Mouse (Mus musculus) lung, postnatal 0 days (tissue): ENCODE data around the gene Obp2b.

Source experiments
- CTCF ChIP-seq: IDR thresholded peaks from 2 replicates; pipeline ENCODE4 v1.5.1; 2016; ENCODE audit warnings: antibody characterized with exemption, mild to moderate bottlenecking
- EP300 ChIP-seq: IDR thresholded peaks from 2 replicates; pipeline ENCODE4 v1.6.1; 2016; ENCODE audit warnings: antibody characterized with exemption, mild to moderate bottlenecking, control low read depth

GRCm38 (mm10) chr2:25785573-25786322 is 48.9 kb downstream of the Obp2b start:
- TF ChIP-seq EP300 (0 out of 2 replicates have a peak, but pooled peaks have one; percentile 37), CTCF (no peak)
